Mouse (Mus musculus) CH12.LX (cell line): ENCODE measurements at regions not wholly inside any gene's neighbourhood (a gene's known extent, or its start where the extent isn't known, plus 50 kb on each side); places are given as distances from the start of the nearest gene placed in this dataset.

Experiments
- DNase-seq: peaks from one replicate; pipeline ENCODE4 v3.0.0-alpha.2; 2013; ENCODE audit errors: extremely low read depth
- H3K27ac ChIP-seq: 2 replicates; pipeline ENCODE4 v1.5.1; 2012; ENCODE audit warnings: low read depth, mild to moderate bottlenecking, control low read depth, moderate library complexity; ENCODE audit not compliant: insufficient read depth
- H3K27me3 ChIP-seq: replicated peaks from 2 replicates; pipeline ENCODE3; 2012; ENCODE audit warnings: inconsistent platforms
- H3K36me3 ChIP-seq, 2 experiments: replicated peaks in 1 of 2; 2 replicates each; pipeline versions ENCODE3 to v1.6.1; 2012; ENCODE audit warnings: inconsistent platforms in 1 of 2, low read length in 1 of 2, mild to moderate bottlenecking in 1 of 2, mixed read lengths in 1 of 2, moderate library complexity in 1 of 2; ENCODE audit not compliant: control insufficient read depth in 1 of 2, insufficient read depth in 1 of 2
- H3K4me1 ChIP-seq, 2 experiments: 2 replicates each; pipeline ENCODE4 v1.6.1; 2012; ENCODE audit warnings: inconsistent platforms in 1 of 2, moderate library complexity in 1 of 2; ENCODE audit not compliant: insufficient read depth in 2 of 2, control insufficient read depth in 1 of 2
- H3K4me2 ChIP-seq: 2 replicates; pipeline ENCODE4 v1.6.1; 2012; ENCODE audit warnings: low read depth, mild to moderate bottlenecking, control low read depth; ENCODE audit not compliant: poor library complexity, insufficient read depth, severe bottlenecking
- H3K4me3 ChIP-seq, 3 experiments: fragments of 150-350 bp in 1 of 3; sonication (generic) in 1 of 3; replicated peaks in 1 of 3; 2 replicates each; pipeline versions ENCODE3 to v1.5.1; 2011 to 2012; ENCODE audit warnings: low read depth in 2 of 3, low read length in 2 of 3, mild to moderate bottlenecking in 2 of 3, moderate library complexity in 2 of 3, control low read depth in 1 of 3, improper control_type of control experiment in 1 of 3, inconsistent platforms in 1 of 3, mixed read lengths in 1 of 3; ENCODE audit not compliant: poor library complexity in 1 of 3
- H3K79me2 ChIP-seq: replicated peaks from 2 replicates; pipeline ENCODE4 v1.6.1; 2012; ENCODE audit warnings: mild to moderate bottlenecking, moderate library complexity; ENCODE audit not compliant: control insufficient read depth, poor library complexity, insufficient read depth, severe bottlenecking; ENCODE audit errors: extremely low read depth
- H3K9ac ChIP-seq: 2 replicates; pipeline ENCODE4 v1.6.1; 2012; ENCODE audit warnings: low read depth, mild to moderate bottlenecking, control low read depth, moderate library complexity; ENCODE audit not compliant: insufficient read depth
- H3K9me3 ChIP-seq: replicated peaks from 2 replicates; pipeline ENCODE3; 2012; ENCODE audit warnings: low read length, inconsistent platforms, mixed read lengths
- BHLHE40 ChIP-seq: IDR thresholded peaks from 2 replicates; pipeline ENCODE4 v1.6.1; 2011; ENCODE audit warnings: mild to moderate bottlenecking, low read depth, low read length, improper control_type of control experiment
- ELF1 ChIP-seq: IDR thresholded peaks from 2 replicates; pipeline ENCODE4 v1.6.1; 2014; ENCODE audit warnings: low read depth, mild to moderate bottlenecking, inconsistent platforms, low read length, improper control_type of control experiment
- ETS1 ChIP-seq: conservative IDR thresholded peaks from 2 replicates; pipeline ENCODE4 v1.6.1; 2012; ENCODE audit warnings: low read depth, mild to moderate bottlenecking, inconsistent platforms, low read length, improper control_type of control experiment, moderate library complexity
- HCFC1 ChIP-seq: IDR thresholded peaks from 2 replicates; pipeline ENCODE4 v1.6.1; 2012; ENCODE audit warnings: low read depth, mild to moderate bottlenecking, inconsistent platforms, low read length, improper control_type of control experiment
- JUND ChIP-seq: conservative IDR thresholded peaks from 2 replicates; pipeline ENCODE4 v1.6.1; 2011; ENCODE audit warnings: low read depth, low read length, improper control_type of control experiment
- KAT2A ChIP-seq: IDR thresholded peaks from 2 replicates; pipeline ENCODE4 v1.6.1; 2012; ENCODE audit warnings: low read length, improper control_type of control experiment, inconsistent platforms; ENCODE audit not compliant: insufficient replicate concordance
- MAFK ChIP-seq: IDR thresholded peaks from 2 replicates; pipeline ENCODE4 v1.6.1; 2011; ENCODE audit warnings: low read length, improper control_type of control experiment; ENCODE audit not compliant: insufficient replicate concordance
- MEF2A ChIP-seq: IDR thresholded peaks from 2 replicates; pipeline ENCODE4 v1.6.1; 2014; ENCODE audit warnings: low read depth, mild to moderate bottlenecking, inconsistent platforms, low read length, improper control_type of control experiment, borderline replicate concordance
- MXI1 ChIP-seq: IDR thresholded peaks from 2 replicates; pipeline ENCODE4 v1.6.1; 2011; ENCODE audit warnings: mild to moderate bottlenecking, low read depth, low read length, improper control_type of control experiment
- NELFE ChIP-seq: IDR thresholded peaks from 2 replicates; pipeline ENCODE4 v1.6.1; 2011; ENCODE audit warnings: low read depth, low read length, improper control_type of control experiment
- NRF1 ChIP-seq: IDR thresholded peaks from 2 replicates; pipeline ENCODE4 v1.6.1; 2014; ENCODE audit warnings: low read depth, mild to moderate bottlenecking, inconsistent platforms, low read length, improper control_type of control experiment, moderate library complexity
- PAX5 ChIP-seq: IDR thresholded peaks from 2 replicates; pipeline ENCODE4 v1.6.1; 2012; ENCODE audit warnings: low read length, inconsistent platforms, mixed read lengths
- POLR2A ChIP-seq: IDR thresholded peaks from 2 replicates; pipeline ENCODE4 v1.6.1; 2011; ENCODE audit warnings: low read depth, mild to moderate bottlenecking, improper control_type of control experiment, low read length
- POLR2AphosphoS2 ChIP-seq: IDR thresholded peaks from 2 replicates; pipeline ENCODE4 v1.6.1; 2011; ENCODE audit warnings: low read depth, low read length, improper control_type of control experiment
- RAD21 ChIP-seq: IDR thresholded peaks from 2 replicates; pipeline ENCODE4 v1.6.1; 2011; ENCODE audit warnings: low read depth, mild to moderate bottlenecking, low read length, improper control_type of control experiment, moderate library complexity
- RCOR1 ChIP-seq: conservative IDR thresholded peaks from 2 replicates; pipeline ENCODE4 v1.6.1; 2012; ENCODE audit warnings: low read depth, mild to moderate bottlenecking, inconsistent platforms, low read length, improper control_type of control experiment
- TCF12 ChIP-seq: IDR thresholded peaks from 2 replicates; pipeline ENCODE4 v1.6.1; 2014; ENCODE audit warnings: low read depth, mild to moderate bottlenecking, inconsistent platforms, low read length, improper control_type of control experiment
- USF1 ChIP-seq: IDR thresholded peaks from 2 replicates; pipeline ENCODE4 v1.6.1; 2014; ENCODE audit warnings: low read depth, mild to moderate bottlenecking, inconsistent platforms, low read length, improper control_type of control experiment
- ZKSCAN1 ChIP-seq: IDR thresholded peaks from 2 replicates; pipeline ENCODE4 v1.6.1; 2012; ENCODE audit warnings: low read depth, inconsistent platforms, low read length, improper control_type of control experiment, borderline replicate concordance
- dilution Hi-C: fragments of 300-500 bp; cut with MboI; formaldehyde crosslinking; loops from 2 replicates; pipeline ENCODE4 v1.14.3; 2020; ENCODE audit warnings: low sequenced_read_pairs; ENCODE audit not compliant: extremely low pct_unique_long_range_greater_than_20kb, extremely low pct_ligation_motif_present
- in situ Hi-C: fragments of 300-500 bp; cut with MboI; formaldehyde crosslinking; loops from 3 replicates; pipeline ENCODE4 v1.14.3; 2019; ENCODE audit warnings: low sequenced_read_pairs, low pct_ligation_motif_present, low pct_unique_long_range_greater_than_20kb, mixed read lengths

- Histone ChIP-seq H3K36me3 (no peaks in the 10 kb centered on the region), H3K79me2 (no peaks in the 10 kb centered on the region), H3K27ac (no peak overlapping the region), H3K27me3 (no peaks in the 10 kb centered on the region), H3K4me1 (peaks cover 0 to 17% of the 10 kb centered on the region in 2 experiments; a peak in 2 of 4 replicates), H3K9me3 (no peaks in the 10 kb centered on the region), H3K4me3 (no peak overlapping the region), H3K9ac (no peak overlapping the region), H3K4me2 (no peak overlapping the region)
- dilution Hi-C loops (no loop called here), in situ Hi-C loops (no loop called here)
- no peak for TF ChIP-seq MXI1
- no peak for TF ChIP-seq POLR2A
- no peak for TF ChIP-seq ELF1
- TF ChIP-seq POLR2AphosphoS2: no peak
- no peak for TF ChIP-seq BHLHE40
- no peak for TF ChIP-seq MAFK
- TF ChIP-seq USF1: no peak
- TF ChIP-seq PAX5: no peak
- no peak for TF ChIP-seq ZKSCAN1
- TF ChIP-seq MEF2A: no peak
- no peak for DNase-seq
Observed at GRCm38 (mm10) chr15:64534166-64534565, 283.3 kb upstream of the Gm21798 start.

DNA sequence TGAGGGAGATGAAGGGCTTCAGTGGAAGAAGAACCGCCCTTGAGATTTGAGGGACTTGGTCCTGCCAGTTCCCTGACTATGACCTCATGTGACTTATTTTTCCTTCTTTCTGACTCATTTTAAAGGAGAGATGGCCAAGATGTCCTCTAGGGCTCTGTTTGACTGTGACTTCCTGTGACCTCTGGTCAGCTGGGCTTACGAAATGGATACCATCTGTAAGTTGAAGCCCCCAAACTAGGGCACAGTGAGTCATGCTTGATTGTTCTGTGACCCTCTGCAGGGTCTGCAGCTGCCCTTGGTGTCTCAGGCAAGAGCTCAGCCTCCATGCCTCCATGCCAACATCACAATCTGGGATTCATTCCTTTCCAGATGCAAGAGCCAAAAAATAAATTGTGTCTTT lies 282.3 kb upstream of the Gm21798 start:
- H3K27me3 ChIP-seq: no peaks in the 10 kb centered on the region
- H3K4me3 ChIP-seq: no peak overlapping the region
- TF ChIP-seq TCF12 (no peak), NRF1 (no peak), HCFC1 (no peak), POLR2A (no peak), ETS1 (no peak), BHLHE40 (no peak), KAT2A (no peak), RCOR1 (no peak), RAD21 (no peak), ELF1 (no peak), POLR2AphosphoS2 (no peak), NELFE (no peak), JUND (no peak)
- peaks cover 0 to 17% of the 10 kb centered on the region in 2 experiments; a peak in 2 of 4 replicates for H3K4me1 ChIP-seq
- H3K36me3 ChIP-seq: no peaks in the 10 kb centered on the region
- no peak for DNase-seq
- H3K9me3 ChIP-seq: no peaks in the 10 kb centered on the region
- H3K9ac ChIP-seq: no peak overlapping the region
- H3K79me2 ChIP-seq: no peaks in the 10 kb centered on the region
- no peak overlapping the region for H3K4me2 ChIP-seq
- dilution Hi-C loops (no loop called here), in situ Hi-C loops (no loop called here)
- H3K27ac ChIP-seq: no peak overlapping the region
